9 mouse cellular contexts compared by ENCODE assay signal in the genomic region with DNA sequence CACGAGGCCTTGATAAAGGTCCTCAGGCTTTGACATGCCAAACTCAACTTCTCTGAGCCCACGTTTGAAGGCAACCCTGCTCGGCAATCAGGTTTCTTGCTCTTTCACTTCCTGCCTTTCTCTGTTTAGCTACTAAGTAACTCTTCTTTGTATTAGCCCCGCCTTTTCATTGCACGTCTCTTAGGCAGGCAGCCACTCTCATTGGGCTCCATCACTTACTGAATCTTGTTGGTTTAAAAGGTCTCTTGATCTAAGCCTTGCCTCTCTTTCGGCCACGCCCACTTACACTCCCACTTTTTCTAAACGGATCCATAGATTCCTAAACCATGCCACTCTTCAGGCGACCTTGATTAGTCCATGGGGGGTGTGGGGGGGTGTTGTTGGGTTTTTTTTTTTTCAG. TPM values are rescaled to one million over a fixed set of nuclear protein-coding genes. Genes with fewer than 3 reads are reported as not detected.
DNase-seq lines count a peak whose midpoint lies in the region; ATAC-seq lines count a peak whose summit lies in the region.
"Had no signal": no experiment of that assay in that cellular context is flagged by ENCODE, and none has a peak within 500 bp of the region (broad histone marks: within the 10 kb centered on the region; RNA-seq: fewer than 3 reads in every experiment).

No protein-coding gene starts in this region.

- no peak for DNase-seq in kidney, adult 11 months
- DNase-seq in brain, adult 2 months (ENCODE audit: low read depth, low spot score): peak; percentile 67
- no peak for DNase-seq in hindbrain, embryonic 14.5 days (ENCODE audit: low spot score)
- DNase-seq in layer of hippocampus, postnatal 25 days (ENCODE audit: extremely low spot score in 1 of 2, low spot score in 1 of 2): no peak
- DNase-seq in left cerebral cortex, adult 18-20 months (ENCODE audit: low spot score in 2 of 2): no peak
- DNase-seq in urinary bladder, postnatal 10 days (ENCODE audit: low spot score): no peak

- H3K9me3 ChIP-seq in kidney, embryonic 14.5 days (ENCODE audit: control insufficient read depth, low read length): 0 out of 2 replicates have a peak, but pooled peaks cover 4% of the 10 kb centered on the region
- H3K9me3 ChIP-seq in hindbrain, embryonic 14.5 days (ENCODE audit: control insufficient read depth, low read length): no peaks in the 10 kb centered on the region
- no peaks in the 10 kb centered on the region for H3K9me3 ChIP-seq in midbrain, embryonic 16.5 days (replicated peaks; ENCODE audit: control insufficient read depth, low read length, poor library complexity, severe bottlenecking)

- WGBS in kidney, embryonic 14.5 days: 19% methylated on average over 9 of the region's 9 CpGs
- 17% methylated on average over 9 of the region's 9 CpGs for WGBS in hindbrain, embryonic 14.5 days
- 14% methylated on average over 9 of the region's 9 CpGs for WGBS in midbrain, embryonic 16.5 days

- no peak overlapping the region for H3K9ac ChIP-seq in kidney, embryonic 14.5 days (ENCODE audit: low read depth, low read length)
- peak overlapping the region; percentile 98; the same call in 1 of the 2 replicates for H3K9ac ChIP-seq in hindbrain, embryonic 14.5 days
- H3K9ac ChIP-seq in midbrain, embryonic 16.5 days (ENCODE audit: low read depth, low read length): peak overlapping the region; percentile 96

- ATAC-seq in kidney, embryonic 14.5 days (ENCODE audit: low FRiP score, low TSS enrichment): no peak
- no peak for ATAC-seq in hindbrain, embryonic 14.5 days (ENCODE audit: low FRiP score)
- no peak for ATAC-seq in midbrain, embryonic 16.5 days

- peaks cover 10% of the 10 kb centered on the region; the same call in 1 of the 2 replicates for H3K4me1 ChIP-seq in kidney, embryonic 14.5 days (ENCODE audit: control insufficient read depth, insufficient read depth, low read length)
- H3K4me1 ChIP-seq in hindbrain, embryonic 14.5 days (replicated peaks; ENCODE audit: control insufficient read depth, insufficient read depth, low read length): peaks cover 25% of the 10 kb centered on the region; the same call in 1 of the 2 replicates
- H3K4me1 ChIP-seq in midbrain, embryonic 16.5 days (ENCODE audit: control insufficient read depth, insufficient read depth, low read length): peaks cover 25% of the 10 kb centered on the region

- no peak overlapping the region for H3K27ac ChIP-seq in kidney, embryonic 14.5 days (ENCODE audit: low read depth, low read length)
- H3K27ac ChIP-seq in hindbrain, embryonic 14.5 days: peak overlapping the region; percentile 99
- peak overlapping the region; percentile 98 for H3K27ac ChIP-seq in midbrain, embryonic 16.5 days (ENCODE audit: low read length)

- no peaks in the 10 kb centered on the region for H3K36me3 ChIP-seq in kidney, embryonic 14.5 days (ENCODE audit: control insufficient read depth, insufficient read depth, low read length)
- peaks cover 47% of the 10 kb centered on the region for H3K36me3 ChIP-seq in hindbrain, embryonic 14.5 days (replicated peaks; ENCODE audit: control insufficient read depth, insufficient read depth)
- peaks cover 18% of the 10 kb centered on the region; the same call in 1 of the 2 replicates for H3K36me3 ChIP-seq in midbrain, embryonic 16.5 days (ENCODE audit: control insufficient read depth, insufficient read depth, low read length)

- H3K4me3 ChIP-seq in kidney, embryonic 14.5 days (ENCODE audit: low read length): no peak overlapping the region
- H3K4me3 ChIP-seq in hindbrain, embryonic 14.5 days (replicated peaks; ENCODE audit: low read length): peak overlapping the region; percentile 92
- peak overlapping the region; percentile 73 for H3K4me3 ChIP-seq in midbrain, embryonic 16.5 days (ENCODE audit: low read depth, low read length)
- H3K4me3 ChIP-seq: erythroblast, embryonic 14.5 days had no signal

- H3K4me2 ChIP-seq in kidney, embryonic 14.5 days (replicated peaks; ENCODE audit: low read depth, low read length): peak overlapping the region; percentile 94
- H3K4me2 ChIP-seq in hindbrain, embryonic 14.5 days (replicated peaks): peak overlapping the region; percentile 82
- H3K4me2 ChIP-seq in midbrain, embryonic 16.5 days (ENCODE audit: low read length): peak overlapping the region; percentile 93

- H3K27me3 ChIP-seq in kidney, embryonic 14.5 days (ENCODE audit: control insufficient read depth, insufficient read depth, low read length): peaks cover 11% of the 10 kb centered on the region; the same call in 1 of the 2 replicates
- H3K27me3 ChIP-seq in hindbrain, embryonic 14.5 days (ENCODE audit: control insufficient read depth, insufficient read depth, low read length): no peaks in the 10 kb centered on the region
- H3K27me3 ChIP-seq in midbrain, embryonic 16.5 days (ENCODE audit: control insufficient read depth, insufficient read depth, low read depth, low read length): no peaks in the 10 kb centered on the region

RNA-seq across cellular contexts. Expression of gene Aplp1, which starts 1.6 kb away (rescaled TPM):
- polyA plus RNA-seq in kidney, embryonic 14.5 days (2014; fragmentation: Nextera tagmentation; extraction: Ambion mirVana): 16.7 and 19.0 TPM in 2 replicates
- polyA plus RNA-seq in hindbrain, embryonic 14.5 days (2014; fragmentation: Nextera tagmentation; extraction: Ambion mirVana): 690 and 752 TPM in 2 replicates
- 761 and 788 TPM in 2 replicates for polyA plus RNA-seq in midbrain, embryonic 16.5 days (2015; fragmentation: Nextera tagmentation; extraction: Ambion mirVana)
- 1,000 to 10,000 TPM; 1,227 to 1,377 TPM for total RNA-seq in layer of hippocampus, postnatal 25 days (2021)
- 1,000 to 10,000 TPM; 1,233 to 1,333 TPM for total RNA-seq in left cerebral cortex, adult 18-20 months (2021)

RNA-seq across cellular contexts. Expression of gene Kirrel2, which starts 13.8 kb away (rescaled TPM):
- polyA plus RNA-seq in kidney, embryonic 14.5 days (2014; fragmentation: Nextera tagmentation; extraction: Ambion mirVana): 0.20 and 0.54 TPM in 2 replicates
- 1.8 and 2.4 TPM in 2 replicates for polyA plus RNA-seq in hindbrain, embryonic 14.5 days (2014; fragmentation: Nextera tagmentation; extraction: Ambion mirVana)
- 0.67 and 0.73 TPM in 2 replicates for polyA plus RNA-seq in midbrain, embryonic 16.5 days (2015; fragmentation: Nextera tagmentation; extraction: Ambion mirVana)
- total RNA-seq in layer of hippocampus, postnatal 25 days (2021): 10 to 100 TPM; 15.3 to 16.4 TPM
- 1 to 10 TPM; 8.2 to 8.3 TPM for total RNA-seq in left cerebral cortex, adult 18-20 months (2021)

RNA-seq across cellular contexts. Expression of gene Nphs1, which starts 14.4 kb away (rescaled TPM):
- polyA plus RNA-seq in kidney, embryonic 14.5 days (2014; fragmentation: Nextera tagmentation; extraction: Ambion mirVana): 2.7 and 3.0 TPM in 2 replicates
- 0.54 and 0.83 TPM in 2 replicates for polyA plus RNA-seq in hindbrain, embryonic 14.5 days (2014; fragmentation: Nextera tagmentation; extraction: Ambion mirVana)
- polyA plus RNA-seq in midbrain, embryonic 16.5 days (2015; fragmentation: Nextera tagmentation; extraction: Ambion mirVana): 0.46 and 0.50 TPM in 2 replicates
- 1 to 10 TPM; 1.8 to 2.2 TPM for total RNA-seq in layer of hippocampus, postnatal 25 days (2021)
- total RNA-seq in left cerebral cortex, adult 18-20 months (2021): under 1 TPM; 0.44 to 0.52 TPM
- polyA plus RNA-seq: erythroblast, embryonic 14.5 days had no signal

RNA-seq across cellular contexts. Expression of gene Nfkbid, which starts 22.2 kb away (rescaled TPM):
- 1.1 and 1.9 TPM in 2 replicates for polyA plus RNA-seq in kidney, embryonic 14.5 days (2014; fragmentation: Nextera tagmentation; extraction: Ambion mirVana)
- 1.8 and 2.9 TPM in 2 replicates for polyA plus RNA-seq in hindbrain, embryonic 14.5 days (2014; fragmentation: Nextera tagmentation; extraction: Ambion mirVana)
- 2.7 and 2.9 TPM in 2 replicates for polyA plus RNA-seq in midbrain, embryonic 16.5 days (2015; fragmentation: Nextera tagmentation; extraction: Ambion mirVana)
- total RNA-seq in layer of hippocampus, postnatal 25 days (2021): 1 to 10 TPM; 2.9 to 3.0 TPM
- total RNA-seq in left cerebral cortex, adult 18-20 months (2021): 1 to 10 TPM; 3.9 to 4.1 TPM

RNA-seq across cellular contexts. Expression of gene Hcst, which starts 24.0 kb away (rescaled TPM):
- 0.57 and 1.0 TPM in 2 replicates for polyA plus RNA-seq in kidney, embryonic 14.5 days (2014; fragmentation: Nextera tagmentation; extraction: Ambion mirVana)
- 1.1 TPM in 1 of 2 replicates, not detected in the other for polyA plus RNA-seq in hindbrain, embryonic 14.5 days (2014; fragmentation: Nextera tagmentation; extraction: Ambion mirVana)
- polyA plus RNA-seq in midbrain, embryonic 16.5 days (2015; fragmentation: Nextera tagmentation; extraction: Ambion mirVana): not detected in 2 replicates
- 1 to 10 TPM in 1 of 2 experiments, under 1 TPM in 1; 0.98 to 1.0 TPM for total RNA-seq in layer of hippocampus, postnatal 25 days (2021)
- total RNA-seq in left cerebral cortex, adult 18-20 months (2021): 1 to 10 TPM in 1 of 2 experiments, not detected in 1; 1.8 TPM
- polyA plus RNA-seq: erythroblast, embryonic 14.5 days had no signal

Comparison
In these comparisons a context has a peak if more than half of its experiments do, and no peak if none do; other contexts are left out.
1. RNA of gene Aplp1, which starts 1.6 kb away (polyA plus RNA-seq): 761 to 788 TPM in midbrain, embryonic 16.5 days and 690 to 752 TPM in hindbrain, embryonic 14.5 days; 16.7 to 19.0 TPM in kidney, embryonic 14.5 days; every median in the first group is over 10 times any median in the second.
2. Peak in every context shown above with its lines, with median percentiles within 50 percentile points of each other: H3K4me2 ChIP-seq.